Mouse (Mus musculus) C2C12 (cell line): ENCODE results near the gene Tmcc2. TPM values are rescaled to one million over a fixed set of nuclear protein-coding genes. Genes with fewer than 3 reads are reported as not detected.

Experiments
- H3K27me3 ChIP-seq: one replicate; pipeline ENCODE4 v1.6.1; 2011; ENCODE audit not compliant: control insufficient read depth, insufficient read depth, insufficient read length
- H3K36me3 ChIP-seq: one replicate; pipeline ENCODE4 v1.6.1; 2011; ENCODE audit not compliant: control insufficient read depth, insufficient read depth
- H3K4me3 ChIP-seq: one replicate; pipeline ENCODE4 v1.5.1; 2011; ENCODE audit warnings: mild to moderate bottlenecking, control low read depth; ENCODE audit not compliant: poor library complexity, insufficient read depth, severe bottlenecking
- H3K79me2 ChIP-seq: one replicate; pipeline ENCODE4 v1.6.1; 2011; ENCODE audit not compliant: control insufficient read depth, insufficient read depth
- H3K79me3 ChIP-seq: one replicate; pipeline ENCODE4 v1.6.1; 2011; ENCODE audit warnings: low read depth, control low read depth
- H3ac ChIP-seq: one replicate; pipeline ENCODE3; 2011; ENCODE audit warnings: low read depth; ENCODE audit not compliant: control insufficient read depth, insufficient read length
- CEBPB ChIP-seq: IDR thresholded peaks from one replicate; pipeline ENCODE4 v1.6.1; 2011; ENCODE audit warnings: low read depth, mild to moderate bottlenecking, control low read depth, moderate library complexity
- CTCF ChIP-seq: IDR thresholded peaks from one replicate; pipeline ENCODE4 v1.5.1; 2011; ENCODE audit not compliant: control insufficient read depth, insufficient read depth, insufficient read length
- FOSL1 ChIP-seq: IDR thresholded peaks from one replicate; pipeline ENCODE4 v1.8.0; 2011; ENCODE audit warnings: mild to moderate bottlenecking, low read length; ENCODE audit not compliant: poor library complexity, insufficient read depth, severe bottlenecking
- MAX ChIP-seq: IDR thresholded peaks from one replicate; pipeline ENCODE4 v1.6.1; 2011; ENCODE audit warnings: mild to moderate bottlenecking, control low read depth
- MYOD1 ChIP-seq: IDR thresholded peaks from one replicate; pipeline ENCODE4 v1.6.1; 2011; ENCODE audit warnings: low read depth; ENCODE audit not compliant: control insufficient read depth, insufficient read length
- MYOG ChIP-seq: IDR thresholded peaks from one replicate; pipeline ENCODE4 v1.6.1; 2011; ENCODE audit not compliant: control insufficient read depth, insufficient read length; ENCODE audit errors: extremely low read depth
- USF1 ChIP-seq: IDR thresholded peaks from one replicate; pipeline ENCODE4 v1.6.1; 2011; ENCODE audit warnings: low read depth, mild to moderate bottlenecking, control low read depth, moderate library complexity
- polyA plus RNA-seq: library from polyadenylated mRNA; unstranded; fragments of >200 nt; fragmentation: generic; extraction: Trizol; gene quantifications from one replicate; pipeline ENCODE4 v1.2.1, GENCODE M21; 2012; ENCODE audit warnings: missing spikeins

The Tmcc2 gene
- polyA plus RNA-seq, 1 experiment = 37.3 TPM

- TF ChIP-seq CTCF (no peak), MYOD1 (no peak), CEBPB (no peak), USF1 (no peak), MAX (no peak), FOSL1 (no peak), MYOG (no peak)
- H3ac ChIP-seq = no peak overlapping the region
- no peaks in the 10 kb centered on the region for H3K27me3 ChIP-seq
- peaks cover 60% of the 10 kb centered on the region for H3K79me2 ChIP-seq
- no peaks in the 10 kb centered on the region for H3K36me3 ChIP-seq
- H3K4me3 ChIP-seq = no peak overlapping the region
- H3K79me3 ChIP-seq = peaks cover 10% of the 10 kb centered on the region
Observed at GRCm38 (mm10) chr1:132420206-132420605, 29.1 kb upstream of the Tmcc2 start.

- peak within 1 kb of the TSS; percentile 75 for H3ac ChIP-seq
- peak within 1 kb of the TSS; percentile 62 for H3K4me3 ChIP-seq
- H3K79me2 ChIP-seq = peaks cover 37% of the 10 kb centered on the region
- TF ChIP-seq CTCF (peak; percentile 45), MYOG (no peak), USF1 (no peak), MAX (peak; percentile 66)
- H3K27me3 ChIP-seq = no peaks in the 10 kb centered on the region
- no peaks in the 10 kb centered on the region for H3K36me3 ChIP-seq
- peaks cover 3% of the 10 kb centered on the region for H3K79me3 ChIP-seq
Observed at GRCm38 (mm10) chr1:132417319-132418251, 26.5 kb upstream of the Tmcc2 start, which contains the start of gene Dstyk. Dstyk (plus strand) TSS chr1:132417555.

GRCm38 (mm10) chr1:132416943-132417290 lies 25.8 kb upstream of the Tmcc2 start:
- TF ChIP-seq MYOG = no peak
- TF ChIP-seq USF1 = no peak
- no peak for TF ChIP-seq CEBPB
- no peak for TF ChIP-seq CTCF
- TF ChIP-seq FOSL1 = no peak
- no peak for TF ChIP-seq MYOD1
- TF ChIP-seq MAX = no peak

DNA sequence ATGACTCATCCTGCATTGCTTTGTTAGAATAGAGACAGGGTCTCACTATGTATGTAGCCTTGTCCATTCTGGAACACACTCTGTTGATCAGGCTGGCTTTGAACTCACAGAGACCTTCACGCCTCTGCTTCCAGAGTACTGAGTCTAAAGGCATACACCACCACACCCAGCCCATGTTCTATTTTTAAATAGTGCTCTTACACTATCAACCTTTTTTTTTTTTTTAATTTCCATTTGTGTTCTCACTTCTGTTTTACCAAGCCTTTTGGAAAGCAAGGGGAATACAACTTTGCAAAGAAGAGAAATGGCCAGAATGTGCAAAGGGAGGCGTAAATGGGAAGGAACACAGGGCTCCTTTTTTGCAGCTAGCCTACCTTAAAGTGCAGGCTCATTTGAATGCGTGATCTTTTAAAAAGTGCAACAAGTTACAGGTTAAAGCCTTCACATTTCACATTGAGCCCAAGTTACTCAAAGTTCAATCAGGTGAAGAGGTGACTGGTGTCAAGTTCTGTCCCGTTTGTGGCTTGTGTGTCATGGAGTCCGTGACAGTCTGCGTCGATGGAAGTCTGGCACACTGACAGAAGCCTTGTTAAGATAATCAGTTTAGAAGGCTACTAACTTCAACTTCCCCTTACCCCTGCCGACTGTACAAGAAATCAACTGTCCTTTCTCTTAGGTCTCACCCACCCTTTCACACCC lies 25.3 kb upstream of the Tmcc2 start:
- Histone ChIP-seq H3K79me2 (peaks cover 25% of the 10 kb centered on the region), H3K79me3 (peaks cover 3% of the 10 kb centered on the region), H3K27me3 (no peaks in the 10 kb centered on the region), H3K36me3 (no peaks in the 10 kb centered on the region), H3K4me3 (no peak overlapping the region), H3ac (no peak overlapping the region)
- TF ChIP-seq CTCF (no peak), MYOD1 (no peak), MAX (no peak), FOSL1 (no peak), MYOG (no peak), CEBPB (no peak), USF1 (no peak)

More at GRCm38 (mm10) chr1:132416943-132417290, 25.8 kb upstream of the Tmcc2 start:
- peak overlapping the region; percentile 2 for H3ac ChIP-seq
- H3K36me3 ChIP-seq = no peaks in the 10 kb centered on the region
- H3K79me2 ChIP-seq = peaks cover 30% of the 10 kb centered on the region
- H3K4me3 ChIP-seq = peak overlapping the region; percentile 62
- H3K27me3 ChIP-seq = no peaks in the 10 kb centered on the region
- peaks cover 3% of the 10 kb centered on the region for H3K79me3 ChIP-seq

DNA sequence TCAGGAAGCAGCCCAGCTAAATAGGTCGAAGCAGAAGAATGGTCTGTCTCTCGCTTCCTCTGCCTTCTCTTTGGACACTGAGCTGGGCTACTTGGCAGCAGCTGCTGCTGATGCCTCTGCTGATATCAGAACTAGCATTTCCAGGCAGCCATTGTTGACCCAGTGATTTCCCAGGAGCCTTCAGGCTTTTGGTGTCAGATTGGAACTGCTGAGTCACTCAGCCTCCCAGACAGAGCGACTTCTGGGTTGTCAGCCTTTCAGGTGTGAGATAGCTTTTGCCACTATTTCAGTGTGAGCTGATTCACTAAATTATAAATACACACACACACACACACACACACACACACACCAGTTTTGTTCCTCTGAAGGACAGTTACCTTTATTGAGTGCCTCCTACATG lies 19.6 kb upstream of the Tmcc2 start:
- Histone ChIP-seq H3ac (no peak overlapping the region), H3K79me2 (no peaks in the 10 kb centered on the region), H3K27me3 (no peaks in the 10 kb centered on the region), H3K79me3 (no peaks in the 10 kb centered on the region), H3K4me3 (no peak overlapping the region), H3K36me3 (no peaks in the 10 kb centered on the region)
- TF ChIP-seq MAX (no peak), CTCF (no peak)

- Histone ChIP-seq H3ac (no peak overlapping the region), H3K4me3 (no peak overlapping the region), H3K79me2 (no peaks in the 10 kb centered on the region), H3K27me3 (no peaks in the 10 kb centered on the region), H3K36me3 (no peaks in the 10 kb centered on the region), H3K79me3 (no peaks in the 10 kb centered on the region)
- TF ChIP-seq MAX (no peak), MYOD1 (no peak), USF1 (no peak), CTCF (no peak), FOSL1 (no peak), MYOG (no peak), CEBPB (no peak)
Observed at GRCm38 (mm10) chr1:132401843-132402242, 10.8 kb upstream of the Tmcc2 start.
